Mouse (Mus musculus) forebrain, postnatal 0 days (tissue): ENCODE results near the gene Tsnax. TPM values are rescaled to one million over a fixed set of nuclear protein-coding genes. Genes with fewer than 3 reads are reported as not detected.

ENCODE experiments used
- ATAC-seq: fragments of 200-750 bp; cut with Nextera tagmentation; 2 replicates; pipeline ENCODE4 v1.8.0; 2017; ENCODE audit warnings: mild to moderate bottlenecking, moderate library complexity
- DNase-seq: peaks from one replicate; pipeline ENCODE4 v3.0.0-alpha.2; 2015
- H3K27ac ChIP-seq: fragments of 300-500 bp; sonication (generic); 2 replicates; pipeline ENCODE4 v1.5.1; 2014; ENCODE audit warnings: low read depth, mild to moderate bottlenecking, antibody characterized with exemption, low read length, moderate library complexity, mixed read lengths
- H3K27me3 ChIP-seq: fragments of 300-500 bp; sonication (generic); 2 replicates; pipeline ENCODE4 v1.6.1; 2014; ENCODE audit warnings: mild to moderate bottlenecking, low read length, mixed read lengths; ENCODE audit not compliant: insufficient read depth
- H3K36me3 ChIP-seq: fragments of 300-500 bp; sonication (generic); 2 replicates; pipeline ENCODE4 v1.6.1; 2014; ENCODE audit warnings: mild to moderate bottlenecking, moderate library complexity; ENCODE audit not compliant: insufficient read depth
- H3K4me1 ChIP-seq: fragments of 300-500 bp; sonication (generic); 2 replicates; pipeline ENCODE4 v1.6.1; 2014; ENCODE audit warnings: antibody characterized with exemption; ENCODE audit not compliant: insufficient read depth
- H3K4me2 ChIP-seq: fragments of 300-500 bp; sonication (generic); 2 replicates; pipeline ENCODE4 v1.6.1; 2014; ENCODE audit warnings: low read depth, mild to moderate bottlenecking, moderate library complexity
- H3K4me3 ChIP-seq: fragments of 300-500 bp; sonication (generic); 2 replicates; pipeline ENCODE4 v1.5.1; 2014; ENCODE audit warnings: low read depth, low read length, mixed read lengths
- H3K9ac ChIP-seq: fragments of 300-500 bp; sonication (generic); 2 replicates; pipeline ENCODE4 v1.6.1; 2014; ENCODE audit warnings: mild to moderate bottlenecking
- H3K9me3 ChIP-seq: fragments of 300-500 bp; sonication (generic); 2 replicates; pipeline ENCODE4 v1.6.1; 2016; ENCODE audit warnings: low read length
- CTCF ChIP-seq: sonication (generic); IDR thresholded peaks from 2 replicates; pipeline ENCODE4 v1.5.1; 2016; ENCODE audit warnings: antibody characterized with exemption, control low read depth, low read depth
- WGBS: fragments of 180-500 bp; shearing (Covaris S2); extraction: QIAGEN DNeasy Blood & Tissue Kit; methylation state at CpG from one replicate; pipeline ENCODE4 v1.1.7; 2014; 5-methylcytosine and 5-hydroxymethylcytosine counted together
- polyA plus RNA-seq: library from polyadenylated mRNA; unstranded; fragments of >200 nt; fragmentation: Nextera tagmentation; extraction: Ambion mirVana; gene quantifications from 2 replicates; pipeline ENCODE4 v1.2.1, GENCODE M21; 2015
- total RNA-seq: library from RNA; depleted of rRNA; stranded (reverse); fragments of >200 nt; gene quantifications from 2 replicates; pipeline ENCODE4 v1.2.3, GENCODE M21; 2014; rRNA removed

Tsnax gene
- total RNA-seq (86.3 and 111 TPM in 2 replicates), polyA plus RNA-seq (117 and 146 TPM in 2 replicates)

- Histone ChIP-seq H3K27me3 (no peaks in the 10 kb centered on the region), H3K27ac (peak within 1 kb of the TSS; percentile 80), H3K9ac (peak within 1 kb of the TSS; percentile 95), H3K9me3 (no peaks in the 10 kb centered on the region), H3K4me3 (peak within 1 kb of the TSS; percentile 93), H3K36me3 (peaks cover 16% of the 10 kb centered on the region), H3K4me1 (0 out of 2 replicates have a peak, but pooled peaks cover 4% of the 10 kb centered on the region), H3K4me2 (peak within 1 kb of the TSS; percentile 80)
- peak; percentile 29; the same call in 1 of the 2 replicates for TF ChIP-seq CTCF
- ATAC-seq (peak; percentile 100), DNase-seq (peak; percentile 95)
- WGBS, result 5% methylated on average over 74 of the region's 84 CpGs
Observed at GRCm38 (mm10) chr8:125012695-125013627, at the start of gene Tsnax. Gene Tsnax (plus strand): TSS chr8:125012997.

- Histone ChIP-seq H3K9ac (no peak overlapping the region), H3K9me3 (no peaks in the 10 kb centered on the region), H3K36me3 (no peaks in the 10 kb centered on the region), H3K4me2 (no peak overlapping the region), H3K27me3 (no peaks in the 10 kb centered on the region), H3K27ac (no peak overlapping the region), H3K4me1 (no peaks in the 10 kb centered on the region), H3K4me3 (no peak overlapping the region)
- 95% methylated on average over 5 of the region's 5 CpGs for WGBS
- DNase-seq (no peak), ATAC-seq (no peak)
- no peak for TF ChIP-seq CTCF
Observed at GRCm38 (mm10) chr8:124963246-124963645, 49.6 kb upstream of the Tsnax start.

DNA sequence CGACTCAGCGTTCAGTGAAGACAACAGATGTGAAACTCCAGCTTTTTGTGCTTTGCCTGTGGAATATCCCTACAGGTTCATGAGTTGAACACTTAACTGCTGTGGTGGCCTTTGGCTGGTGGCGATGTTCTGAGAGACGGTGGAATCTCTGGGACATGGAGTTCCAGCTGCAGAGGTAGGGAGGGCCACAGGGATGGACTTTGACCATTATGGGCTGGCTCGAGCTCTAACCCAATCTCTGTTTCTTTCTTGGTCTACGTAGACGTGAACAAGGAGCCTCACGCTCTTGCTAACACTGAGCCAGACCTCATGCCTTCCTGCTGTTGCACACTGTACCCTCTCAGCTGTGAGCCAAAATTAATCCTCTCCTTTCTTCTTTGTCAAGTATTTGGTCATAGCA, 47.8 kb upstream of the Tsnax start:
- H3K4me3 ChIP-seq, result no peak overlapping the region
- DNase-seq (no peak), ATAC-seq (no peak)
- H3K27me3 ChIP-seq, result no peaks in the 10 kb centered on the region
- TF ChIP-seq CTCF, result no peak
- no peak overlapping the region for H3K9ac ChIP-seq
- no peak overlapping the region for H3K27ac ChIP-seq
- no peaks in the 10 kb centered on the region for H3K9me3 ChIP-seq
- WGBS, result 90% methylated on average over 8 of the region's 8 CpGs
- no peak overlapping the region for H3K4me2 ChIP-seq
- H3K36me3 ChIP-seq, result no peaks in the 10 kb centered on the region
- no peaks in the 10 kb centered on the region for H3K4me1 ChIP-seq

DNA sequence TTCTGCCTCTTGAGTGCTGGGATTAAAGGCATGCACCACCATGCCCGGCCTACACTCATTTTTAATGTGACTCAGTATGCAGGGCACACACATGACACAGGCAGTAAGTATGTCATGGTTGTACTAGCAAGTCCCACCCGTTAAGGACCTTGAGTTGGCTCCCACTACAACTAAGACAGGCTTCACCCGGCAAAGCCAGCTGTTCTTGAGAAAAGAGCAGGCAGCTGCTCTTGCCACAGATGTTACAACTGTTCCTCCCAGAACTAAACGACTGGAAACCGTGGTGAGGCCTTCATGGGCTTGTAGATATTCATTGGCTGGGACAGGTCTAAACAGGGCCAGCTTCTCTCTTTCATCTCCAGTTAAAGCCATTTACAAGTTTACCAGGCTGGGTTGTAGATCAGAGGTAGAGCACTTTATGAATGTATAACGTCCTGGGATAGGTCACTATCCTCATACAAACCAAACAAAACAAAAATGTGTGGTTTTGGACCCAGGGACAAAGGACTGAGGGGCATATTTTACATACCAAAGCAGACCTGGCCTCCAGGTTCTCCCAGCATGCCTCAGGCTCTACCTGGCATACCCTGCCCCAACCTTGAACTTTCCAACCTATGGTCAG, 42.4 kb upstream of the Tsnax start:
- TF ChIP-seq CTCF, result no peak
- ATAC-seq (no peak), DNase-seq (no peak)
- Histone ChIP-seq H3K4me1 (no peaks in the 10 kb centered on the region), H3K27ac (no peak overlapping the region), H3K4me3 (no peak overlapping the region), H3K36me3 (no peaks in the 10 kb centered on the region), H3K27me3 (no peaks in the 10 kb centered on the region), H3K9me3 (no peaks in the 10 kb centered on the region), H3K9ac (no peak overlapping the region), H3K4me2 (no peak overlapping the region)
- whole genome bisulfite sequencing, result 85% methylated on average over 6 of the region's 6 CpGs

- no peak overlapping the region for H3K4me3 ChIP-seq
- TF ChIP-seq CTCF, result no peak
- no peaks in the 10 kb centered on the region for H3K9me3 ChIP-seq
- no peak for ATAC-seq
- no peak overlapping the region for H3K9ac ChIP-seq
- no peaks in the 10 kb centered on the region for H3K36me3 ChIP-seq
- no peaks in the 10 kb centered on the region for H3K4me1 ChIP-seq
- H3K27ac ChIP-seq, result no peak overlapping the region
- no peak for DNase-seq
- H3K4me2 ChIP-seq, result no peak overlapping the region
- WGBS, result 85% methylated on average over 8 of the region's 8 CpGs
- no peaks in the 10 kb centered on the region for H3K27me3 ChIP-seq
Observed at GRCm38 (mm10) chr8:124973221-124973620, 39.6 kb upstream of the Tsnax start.

- H3K27ac ChIP-seq, result no peak overlapping the region
- H3K4me1 ChIP-seq, result no peaks in the 10 kb centered on the region
- H3K4me3 ChIP-seq, result no peak overlapping the region
- DNase-seq, result no peak
- no peak overlapping the region for H3K4me2 ChIP-seq
- no peak for TF ChIP-seq CTCF
- no peaks in the 10 kb centered on the region for H3K36me3 ChIP-seq
- 83% methylated on average over 4 of the region's 4 CpGs for WGBS
- H3K9me3 ChIP-seq, result no peaks in the 10 kb centered on the region
- no peak for ATAC-seq
- no peak overlapping the region for H3K9ac ChIP-seq
- H3K27me3 ChIP-seq, result no peaks in the 10 kb centered on the region
Observed at GRCm38 (mm10) chr8:124974254-124974653, 38.5 kb upstream of the Tsnax start.

GRCm38 (mm10) chr8:124976211-124976610, 36.6 kb upstream of the Tsnax start:
- H3K4me1 ChIP-seq, result no peaks in the 10 kb centered on the region
- DNase-seq, result no peak
- H3K27ac ChIP-seq, result no peak overlapping the region
- H3K27me3 ChIP-seq, result no peaks in the 10 kb centered on the region
- no peak for TF ChIP-seq CTCF
- 90% methylated on average over 6 of the region's 6 CpGs for WGBS
- H3K9ac ChIP-seq, result no peak overlapping the region
- ATAC-seq, result no peak
- H3K4me3 ChIP-seq, result no peak overlapping the region
- no peak overlapping the region for H3K4me2 ChIP-seq
- H3K36me3 ChIP-seq, result no peaks in the 10 kb centered on the region
- no peaks in the 10 kb centered on the region for H3K9me3 ChIP-seq
